Mouse (Mus musculus) brain, embryonic 14.5 days (tissue): ENCODE results near the gene Olfr1238.

Experiments used
- CTCF ChIP-seq: fragments of 200-500 bp; IDR thresholded peaks from 2 replicates; pipeline ENCODE4 v1.5.1; 2012; ENCODE audit warnings: inconsistent platforms, mild to moderate bottlenecking, moderate library complexity, borderline replicate concordance; ENCODE audit not compliant: insufficient read depth, insufficient read length; ENCODE audit errors: extremely low read depth
- POLR2A ChIP-seq: fragments of 200-500 bp; IDR thresholded peaks from 2 replicates; pipeline ENCODE4 v1.6.1; 2012; ENCODE audit warnings: mild to moderate bottlenecking, inconsistent platforms, borderline replicate concordance; ENCODE audit not compliant: poor library complexity, insufficient read depth, insufficient read length, severe bottlenecking; ENCODE audit errors: extremely low read depth

DNA sequence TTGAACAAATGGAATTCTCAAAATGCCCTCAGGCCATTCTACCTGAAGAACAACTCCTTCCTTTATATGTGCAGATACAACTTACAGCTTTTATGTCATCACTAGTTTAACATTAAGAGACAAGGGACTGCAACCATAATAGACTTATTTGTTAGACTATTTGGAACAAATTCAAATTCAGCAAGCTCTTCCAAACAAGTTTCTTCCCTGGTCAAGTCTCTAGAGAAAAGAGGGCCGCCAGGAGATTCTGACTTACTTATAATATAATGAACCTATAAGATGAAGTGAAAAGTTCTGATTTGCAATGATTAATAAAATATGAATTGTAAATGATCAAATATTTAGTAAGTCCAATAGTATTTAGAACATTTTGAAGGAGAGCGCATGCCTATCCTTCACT, at the start of gene Olfr1238:
- TF ChIP-seq POLR2A (no peak), CTCF (no peak)
